Comparison of ENCODE assay signal across 25 mouse cellular contexts in the genomic region with DNA sequence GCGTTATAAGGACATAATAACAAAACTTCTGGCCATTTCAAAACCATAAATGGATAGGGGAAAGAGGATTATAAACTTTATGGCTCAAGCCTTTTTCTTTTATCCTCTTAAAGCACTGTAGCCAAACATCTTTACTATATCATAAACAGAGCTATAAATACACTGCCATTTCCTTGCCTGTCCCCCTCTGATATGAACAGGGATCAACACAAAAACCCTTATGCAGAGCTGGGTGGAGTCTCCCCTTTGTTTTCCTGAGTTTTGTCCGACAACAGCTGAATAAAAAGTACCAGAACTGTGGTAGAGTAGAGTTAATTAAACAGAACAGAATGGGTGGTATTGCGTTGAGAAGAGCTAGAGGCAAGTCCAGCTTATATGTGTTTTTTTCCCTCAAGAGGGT.
"Had no signal": no experiment of that assay in that cellular context is flagged by ENCODE, and none has a peak within 500 bp of the region (broad histone marks: within the 10 kb centered on the region; RNA-seq: fewer than 3 reads in every experiment).

No protein-coding gene starts in this region.

- ATAC-seq: forebrain, embryonic 16.5 days; hindbrain, embryonic 16.5 days; inflammation-experienced regulatory T-cells, adult 6 months; intestine, embryonic 15.5 days; intestine, postnatal 0 days had no signal

- H3K27me3 ChIP-seq: heart, embryonic 13.5 days; heart, embryonic 15.5 days; hindbrain, embryonic 12.5 days; intestine, embryonic 15.5 days; limb, embryonic 12.5 days had no signal

- H3K9me3 ChIP-seq: heart, embryonic 13.5 days; heart, embryonic 15.5 days; hindbrain, embryonic 10.5 days; hindbrain, embryonic 12.5 days; intestine, embryonic 15.5 days; limb, embryonic 10.5 days; limb, embryonic 12.5 days had no signal

- H3K4me1 ChIP-seq: hindbrain, embryonic 10.5 days; hindbrain, embryonic 12.5 days; intestine, embryonic 15.5 days; limb, embryonic 10.5 days had no signal

- H3K27ac ChIP-seq: gastrocnemius, adult 2 months; heart, adult 2 months; heart, embryonic 13.5 days; hindbrain, embryonic 10.5 days; hindbrain, embryonic 12.5 days; hindbrain, embryonic 14.5 days; intestine, embryonic 15.5 days; layer of hippocampus, adult 2 months; left cerebral cortex, adult 2 months; limb, embryonic 10.5 days; limb, embryonic 12.5 days had no signal

- DNase-seq: gastrocnemius, adult 2 months; gastrocnemius, postnatal 10 days; gastrocnemius, postnatal 25 days; heart, adult 2 months; heart, postnatal 4 days; kidney, adult 18-20 months; kidney, adult 8-10 months; kidney, postnatal 10 days; kidney, postnatal 25 days; kidney, postnatal 4 days had no signal

- H3K36me3 ChIP-seq: heart, embryonic 13.5 days; heart, embryonic 15.5 days; hindbrain, embryonic 10.5 days; hindbrain, embryonic 12.5 days; intestine, embryonic 15.5 days; limb, embryonic 10.5 days; limb, embryonic 12.5 days had no signal

- H3K4me3 ChIP-seq: gastrocnemius, adult 2 months; heart, adult 2 months; heart, embryonic 13.5 days; heart, embryonic 15.5 days; hindbrain, embryonic 10.5 days; hindbrain, embryonic 12.5 days; intestine, embryonic 15.5 days; layer of hippocampus, adult 2 months; left cerebral cortex, adult 2 months; limb, embryonic 10.5 days; limb, embryonic 12.5 days had no signal

- H3K9ac ChIP-seq: heart, embryonic 13.5 days; heart, embryonic 15.5 days; hindbrain, embryonic 12.5 days; hindbrain, embryonic 14.5 days; intestine, embryonic 15.5 days; limb, embryonic 12.5 days had no signal

- H3K4me2 ChIP-seq: heart, embryonic 11.5 days; heart, embryonic 13.5 days; heart, embryonic 15.5 days; hindbrain, embryonic 12.5 days; hindbrain, embryonic 14.5 days; intestine, embryonic 15.5 days; limb, embryonic 12.5 days had no signal
